ENCODE assay signal across 11 mouse cellular contexts in genomic region chr1:55489355-55489754, GRCm38 (mm10).
DNase-seq lines count a peak whose midpoint lies in the region; ATAC-seq lines count a peak whose summit lies in the region.
"Had no signal": no experiment of that assay in that cellular context is flagged by ENCODE, and none has a peak within 500 bp of the region (broad histone marks: within the 10 kb centered on the region; RNA-seq: fewer than 3 reads in every experiment).

No protein-coding gene starts in this region.

- H3K27ac ChIP-seq in hindbrain, embryonic 11.5 days (ENCODE audit: low read depth, low read length), result no peak overlapping the region
- H3K27ac ChIP-seq in midbrain, embryonic 13.5 days, result no peak overlapping the region
- H3K27ac ChIP-seq: limb, embryonic 12.5 days; neural tube, embryonic 13.5 days had no signal

- H3K4me3 ChIP-seq in hindbrain, embryonic 11.5 days (ENCODE audit: low read depth, low read length), result no peak overlapping the region
- no peak overlapping the region for H3K4me3 ChIP-seq in midbrain, embryonic 13.5 days (replicated peaks)
- H3K4me3 ChIP-seq: erythroblast, embryonic 14.5 days; limb, embryonic 12.5 days; neural tube, embryonic 13.5 days had no signal

- ATAC-seq in hindbrain, embryonic 11.5 days (ENCODE audit: low FRiP score), result peak; percentile 57; the same call in 1 of the 2 replicates
- ATAC-seq in midbrain, embryonic 13.5 days, result peak; percentile 89

- H3K4me2 ChIP-seq in hindbrain, embryonic 11.5 days (replicated peaks; ENCODE audit: low read depth, low read length), result no peak overlapping the region
- H3K4me2 ChIP-seq in midbrain, embryonic 13.5 days (replicated peaks), result no peak overlapping the region
- H3K4me2 ChIP-seq: limb, embryonic 12.5 days; neural tube, embryonic 13.5 days had no signal

- no peaks in the 10 kb centered on the region for H3K36me3 ChIP-seq in hindbrain, embryonic 11.5 days (ENCODE audit: control insufficient read depth, insufficient read depth, low read length)
- no peaks in the 10 kb centered on the region for H3K36me3 ChIP-seq in midbrain, embryonic 13.5 days
- H3K36me3 ChIP-seq: limb, embryonic 12.5 days; neural tube, embryonic 13.5 days had no signal

- no peak overlapping the region for H3K9ac ChIP-seq in hindbrain, embryonic 11.5 days (ENCODE audit: low read depth, low read length)
- no peak overlapping the region for H3K9ac ChIP-seq in midbrain, embryonic 13.5 days (replicated peaks)
- H3K9ac ChIP-seq: limb, embryonic 12.5 days; neural tube, embryonic 13.5 days had no signal

- DNase-seq in 3134 (ENCODE audit: extremely low read depth, insufficient read length, low spot score), result peak; percentile 50
- peak; percentile 9 for DNase-seq in cerebellum, adult 11 months
- DNase-seq in hindbrain, embryonic 11.5 days (ENCODE audit: low spot score), result no peak
- DNase-seq in testis, postnatal 14 days (ENCODE audit: low spot score), result no peak
- no peak for DNase-seq in thymus, postnatal 0 days (ENCODE audit: low spot score)
- DNase-seq in spleen, postnatal 4 days (ENCODE audit: low spot score in 2 of 2), result no peak
- DNase-seq in yolk sac, embryonic 10.5 days (ENCODE audit: low spot score), result no peak

- 68% methylated on average over 6 of the region's 6 CpGs for WGBS in hindbrain, embryonic 11.5 days
- WGBS in midbrain, embryonic 13.5 days, result 42% methylated on average over 6 of the region's 6 CpGs

- no peaks in the 10 kb centered on the region for H3K4me1 ChIP-seq in hindbrain, embryonic 11.5 days (replicated peaks; ENCODE audit: control insufficient read depth, insufficient read depth, low read length)
- H3K4me1 ChIP-seq in midbrain, embryonic 13.5 days (replicated peaks), result no peaks in the 10 kb centered on the region; the same call in 1 of the 2 replicates
- H3K4me1 ChIP-seq: limb, embryonic 12.5 days had no signal

- H3K27me3 ChIP-seq in hindbrain, embryonic 11.5 days (ENCODE audit: control insufficient read depth, insufficient read depth, low read length), result no peaks in the 10 kb centered on the region
- no peaks in the 10 kb centered on the region for H3K27me3 ChIP-seq in midbrain, embryonic 13.5 days
- H3K27me3 ChIP-seq: limb, embryonic 12.5 days; neural tube, embryonic 13.5 days had no signal

- H3K9me3 ChIP-seq in hindbrain, embryonic 11.5 days (ENCODE audit: control insufficient read depth, low read length), result no peaks in the 10 kb centered on the region
- H3K9me3 ChIP-seq in midbrain, embryonic 13.5 days, result no peaks in the 10 kb centered on the region
- H3K9me3 ChIP-seq: limb, embryonic 12.5 days; neural tube, embryonic 13.5 days had no signal

Comparison
In these comparisons a context has a peak if more than half of its experiments do, and no peak if none do; other contexts are left out.
1. DNase-seq: peak in 3134 (single experiment) and cerebellum, adult 11 months (single experiment); none in hindbrain, embryonic 11.5 days (single experiment), testis, postnatal 14 days (single experiment), thymus, postnatal 0 days (single experiment), spleen, postnatal 4 days (0 of 2) and yolk sac, embryonic 10.5 days (single experiment).